Comparison of ENCODE assay signal across 1 mouse cellular context in genomic region chr9:122865697-122866166, GRCm38 (mm10).
A peak's percentile ranks its signal among the peaks of the same experiment; 100 is the strongest.
TF ChIP-seq lines count a peak whose summit lies in the region.

Gene Zfp445 (minus strand): TSS chr9:122866006.

TF ChIP-seq in MEL, 35 proteins besides CTCF, POLR2A, EP300 and RAD21 (continued from another document):
- TF ChIP-seq NELFE (IDR thresholded peaks at IDR 0.05; ENCODE audit: low read depth, low read length): peak; percentile 82
- no peak; the same call in 1 of the 2 replicates for TF ChIP-seq KAT2A (conservative IDR thresholded peaks at IDR 0.05; ENCODE audit: low read depth, low read length)
- no peak for TF ChIP-seq POLR2AphosphoS5 (IDR thresholded peaks at IDR 0.05; ENCODE audit: borderline replicate concordance, low read depth, low read length)
- TF ChIP-seq MAFK (IDR thresholded peaks at IDR 0.05; ENCODE audit: borderline replicate concordance, low read depth, low read length): no peak
